Mouse (Mus musculus) layer of hippocampus, postnatal 25 days (tissue): ENCODE results near the gene Nxn. TPM values are rescaled to one million over a fixed set of nuclear protein-coding genes. Genes with fewer than 3 reads are reported as not detected.

Experiments
- DNase-seq, 2 experiments: peaks; one replicate each; pipeline ENCODE4 v3.0.0; 2022; ENCODE audit warnings: mixed read lengths in 2 of 2, low spot score in 1 of 2; ENCODE audit errors: extremely low spot score in 1 of 2
- total RNA-seq, 2 experiments: library from RNA; stranded (reverse); gene quantifications; 2 replicates each; pipeline ENCODE4 v1.2.3; 2021

Gene Nxn
- total RNA-seq, 2 experiments from 2014 or later: 8.9 to 12.4 TPM

DNA sequence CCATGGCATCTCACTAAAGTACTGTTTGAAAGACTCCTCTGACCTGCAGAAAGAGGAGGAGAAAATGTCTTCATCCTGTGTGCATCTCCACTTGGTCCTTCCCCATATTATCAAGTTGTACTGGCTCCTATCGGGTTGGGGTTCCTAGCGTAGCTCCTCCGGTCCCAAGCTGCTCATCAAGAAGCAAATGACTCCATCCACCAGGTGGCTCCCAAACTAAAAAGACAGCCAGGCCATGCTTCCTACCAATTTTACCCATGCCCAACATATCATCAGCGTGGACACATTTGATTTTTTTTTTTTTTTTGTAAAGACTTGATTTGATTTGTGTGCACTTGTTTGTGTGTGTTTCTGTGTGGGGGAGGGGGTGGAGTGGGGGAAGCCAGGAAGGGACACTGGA, 126.5 kb downstream of the Nxn start:
- no peak for DNase-seq

DNA sequence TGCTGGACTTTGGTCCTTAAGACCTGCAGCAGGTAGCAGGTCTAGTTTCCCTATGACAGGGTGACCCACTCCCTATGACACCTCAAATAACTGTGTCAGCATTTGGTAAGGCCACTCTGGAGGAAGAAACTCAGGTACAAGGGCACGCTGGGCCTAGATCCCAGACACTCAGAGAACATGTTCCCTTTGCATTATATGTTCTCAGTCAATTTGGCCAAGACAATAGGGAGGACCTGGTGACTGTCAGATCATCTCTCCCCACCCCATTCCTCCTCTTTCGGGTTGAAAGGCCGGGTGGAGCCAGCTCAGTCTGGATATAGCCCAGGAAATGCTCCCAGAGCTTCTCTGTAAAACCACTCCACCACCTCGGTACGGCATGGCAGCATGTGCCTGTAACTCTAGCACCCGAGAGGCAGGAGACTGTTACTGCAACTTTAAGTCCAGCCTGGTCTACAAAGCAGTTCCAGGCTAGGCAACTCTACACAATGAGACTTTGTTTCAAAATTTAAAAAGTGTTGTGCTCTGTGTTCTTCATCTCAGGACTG, 130.3 kb downstream of the Nxn start:
- DNase-seq: no peak

DNA sequence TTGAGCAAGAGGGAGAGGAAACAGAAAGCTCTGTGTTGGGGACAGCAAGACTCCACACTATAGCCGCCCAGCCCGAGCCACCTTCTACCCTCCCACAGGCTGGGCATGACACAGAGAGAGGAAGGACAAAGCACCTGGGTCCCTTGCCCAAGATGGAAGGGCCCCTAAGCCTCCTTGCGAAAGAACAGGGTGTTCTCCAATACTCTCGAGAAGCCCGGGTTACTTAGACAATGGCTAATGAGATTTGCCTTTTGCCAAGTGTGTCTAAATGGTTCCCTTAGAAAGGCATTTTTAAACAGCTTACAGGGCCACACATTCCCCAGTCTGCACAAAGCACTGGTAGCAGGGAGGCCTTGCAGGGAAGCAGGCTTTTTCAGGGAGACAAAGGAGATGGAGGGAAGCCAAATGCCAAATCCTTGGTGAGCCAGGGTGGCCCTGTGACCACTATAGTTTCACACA, 130.9 kb downstream of the Nxn start:
- no peak for DNase-seq

DNA sequence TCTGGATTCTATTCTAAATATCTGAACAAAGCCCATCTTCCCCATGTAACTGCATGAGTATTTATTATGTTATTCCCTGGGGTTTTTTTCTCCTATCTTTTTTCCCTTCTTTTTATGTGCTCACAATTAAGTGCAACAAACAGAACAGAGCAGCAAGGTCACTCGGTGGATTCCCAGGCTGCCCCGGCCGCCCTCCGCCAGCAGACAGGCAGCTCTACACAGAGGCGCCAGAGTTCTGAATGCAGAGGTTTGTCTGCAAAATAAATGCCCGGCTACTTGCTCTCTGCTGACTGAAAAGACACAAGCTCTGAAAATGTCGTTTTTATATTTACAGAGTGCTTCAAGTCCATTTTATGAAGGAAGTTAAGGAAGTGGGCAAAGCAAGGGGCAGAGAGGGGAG, 131.4 kb downstream of the Nxn start:
- DNase-seq: no peak

DNA sequence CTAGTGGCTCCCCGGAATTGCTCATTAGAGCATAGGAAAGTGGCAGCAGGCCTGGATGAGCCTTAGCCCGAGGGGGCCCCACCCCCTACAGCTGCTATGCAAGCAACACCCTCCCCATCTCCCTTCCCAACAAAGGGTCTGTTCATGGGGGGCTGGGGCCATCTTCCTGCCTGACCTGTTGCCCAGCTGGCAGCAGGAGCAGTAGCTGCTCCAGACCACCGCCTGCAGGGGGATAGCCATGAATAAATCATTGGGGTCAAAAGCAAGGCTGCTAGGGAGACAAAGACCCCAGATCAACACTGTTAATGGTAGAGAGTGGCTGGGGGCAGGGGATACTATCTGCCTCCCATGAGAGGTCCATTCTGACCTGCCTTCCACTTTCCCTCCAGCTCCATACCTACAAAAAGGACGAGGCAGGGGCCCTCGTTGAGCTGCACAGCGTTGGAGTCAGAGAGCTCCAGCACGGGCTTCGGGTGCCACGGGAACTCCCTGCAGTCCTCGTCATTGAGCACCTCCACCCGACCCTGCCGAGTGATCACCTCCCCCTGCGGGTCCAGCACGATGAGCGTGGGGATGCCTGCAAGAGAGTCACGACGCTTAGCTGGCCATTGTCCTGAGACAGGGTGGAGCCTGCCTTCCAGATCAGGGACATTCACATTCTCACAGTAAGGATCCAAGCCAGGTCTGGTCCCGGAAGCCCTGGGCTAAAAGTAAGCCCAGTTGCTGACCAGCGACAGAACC, 136.2 kb downstream of the Nxn start:
- no peak for DNase-seq

DNA sequence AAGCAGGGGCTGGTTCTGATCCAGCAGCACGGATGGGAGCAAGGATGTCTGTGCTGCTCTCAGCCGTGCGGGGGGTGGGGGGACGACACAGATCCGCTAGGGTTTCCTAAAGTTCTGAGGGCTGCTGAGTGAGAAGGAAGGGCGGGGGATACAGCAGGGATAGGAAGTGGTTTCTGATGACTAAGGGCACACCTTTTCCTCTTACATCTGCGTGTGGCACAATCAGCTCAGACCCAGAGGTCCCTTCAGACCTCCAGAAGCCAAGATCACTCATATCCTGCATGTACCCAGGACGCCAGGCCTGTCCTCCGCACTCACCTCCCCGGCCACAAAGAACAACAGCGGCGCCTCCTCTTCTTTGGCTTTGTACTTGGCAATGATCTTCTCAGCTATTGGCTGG, 137.7 kb downstream of the Nxn start:
- no peak for DNase-seq

DNA sequence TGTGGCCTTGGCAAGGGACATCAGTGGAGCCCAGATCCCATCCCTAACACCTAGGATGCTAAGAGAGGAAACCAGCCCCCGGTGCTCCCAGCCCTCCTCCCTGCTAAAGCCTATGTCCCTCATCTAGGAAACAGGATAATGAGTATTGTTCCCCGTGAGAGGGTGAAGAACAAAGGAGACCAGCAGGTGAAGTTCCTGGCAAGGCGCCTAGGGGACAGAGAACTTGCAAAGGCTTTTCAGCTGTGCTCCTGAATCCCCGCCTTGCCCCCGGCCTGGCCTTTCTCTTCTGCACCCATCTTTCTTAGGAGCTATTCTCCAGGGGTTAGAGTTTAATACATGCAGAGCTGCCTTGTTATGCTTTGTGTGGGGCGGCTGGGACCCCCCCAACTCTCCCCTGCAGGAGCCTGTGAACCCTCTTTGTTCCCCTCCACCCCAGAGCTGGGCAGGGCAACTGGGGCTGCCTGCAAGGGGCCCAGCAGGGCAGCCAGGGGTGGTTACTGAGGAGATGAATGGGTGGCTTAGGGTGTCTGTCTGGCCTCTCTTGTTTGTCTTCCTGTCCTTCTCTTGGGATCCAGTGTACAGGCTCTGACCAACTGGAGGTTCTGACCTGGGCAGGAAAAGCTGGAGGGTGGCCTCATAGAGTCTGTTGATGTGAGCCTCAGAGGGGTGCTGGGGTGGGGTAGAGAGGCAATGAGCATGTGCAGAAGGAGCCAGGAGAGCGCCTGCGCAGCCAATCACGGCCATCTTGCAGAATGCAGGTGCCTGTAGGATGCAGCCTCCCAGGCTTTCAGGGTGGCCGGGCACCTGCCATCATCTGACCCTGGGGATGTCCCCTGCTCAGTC, 138.5 kb downstream of the Nxn start:
- no peak for DNase-seq

DNA sequence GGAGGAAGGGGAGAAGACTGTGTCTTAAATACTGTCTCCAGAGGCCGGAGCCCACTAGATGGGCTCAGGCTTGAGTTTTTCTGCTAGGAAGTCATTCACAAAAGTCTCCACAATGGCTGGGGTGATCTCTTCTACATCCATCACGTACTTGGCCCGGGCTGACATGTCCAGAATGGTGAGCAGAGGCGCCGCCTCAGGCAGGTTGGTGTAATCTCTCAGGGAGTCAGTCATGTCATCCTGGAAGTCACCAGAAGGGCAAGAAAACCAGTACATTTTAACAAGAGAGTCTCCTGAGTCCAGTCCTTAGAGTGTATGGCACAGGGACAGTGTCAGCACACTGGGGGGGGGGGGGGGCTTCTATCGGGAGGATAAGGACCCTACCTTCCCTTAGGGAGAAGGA, 140.4 kb downstream of the Nxn start:
- no peak for DNase-seq

DNA sequence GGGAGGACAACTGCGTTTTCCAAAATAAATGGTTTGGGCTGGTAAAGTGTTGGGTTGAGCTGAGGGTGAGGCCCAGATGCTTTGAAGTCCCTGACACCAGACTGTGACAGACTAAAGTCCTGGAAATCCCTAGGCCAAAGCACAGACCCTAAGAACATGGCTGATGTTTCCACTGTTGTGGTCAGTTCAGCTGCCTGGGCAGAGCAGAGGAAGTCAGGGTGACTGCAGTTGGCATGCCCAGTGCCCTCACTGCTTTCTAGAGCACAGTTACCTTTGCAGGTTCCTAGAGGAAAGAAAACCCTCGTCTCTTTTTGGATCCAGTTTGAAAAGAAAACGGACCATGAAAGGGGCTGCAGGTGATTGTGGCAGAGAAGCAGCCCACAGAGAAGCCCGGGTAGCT, 141.6 kb downstream of the Nxn start:
- no peak for DNase-seq

DNA sequence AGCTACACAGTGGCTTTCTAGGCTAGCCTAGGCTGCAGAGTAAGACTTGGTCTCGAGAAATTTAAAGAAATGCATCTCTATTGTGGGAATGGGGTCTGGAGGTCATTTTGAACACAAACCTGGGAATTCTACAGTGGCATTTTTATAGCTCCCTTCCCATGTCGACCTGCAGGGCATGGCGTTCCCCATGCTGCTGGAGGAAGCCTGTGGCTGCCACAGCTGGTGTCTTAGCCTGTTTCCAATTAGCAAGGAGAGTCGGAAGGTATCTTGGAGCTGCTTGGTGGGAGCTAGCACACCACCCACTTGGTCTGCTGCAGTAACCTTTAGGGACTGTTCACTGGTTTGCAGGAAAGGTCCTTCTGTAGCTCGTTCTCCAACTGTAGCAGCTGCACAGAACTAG, 142.8 kb downstream of the Nxn start:
- DNase-seq: no peak

DNA sequence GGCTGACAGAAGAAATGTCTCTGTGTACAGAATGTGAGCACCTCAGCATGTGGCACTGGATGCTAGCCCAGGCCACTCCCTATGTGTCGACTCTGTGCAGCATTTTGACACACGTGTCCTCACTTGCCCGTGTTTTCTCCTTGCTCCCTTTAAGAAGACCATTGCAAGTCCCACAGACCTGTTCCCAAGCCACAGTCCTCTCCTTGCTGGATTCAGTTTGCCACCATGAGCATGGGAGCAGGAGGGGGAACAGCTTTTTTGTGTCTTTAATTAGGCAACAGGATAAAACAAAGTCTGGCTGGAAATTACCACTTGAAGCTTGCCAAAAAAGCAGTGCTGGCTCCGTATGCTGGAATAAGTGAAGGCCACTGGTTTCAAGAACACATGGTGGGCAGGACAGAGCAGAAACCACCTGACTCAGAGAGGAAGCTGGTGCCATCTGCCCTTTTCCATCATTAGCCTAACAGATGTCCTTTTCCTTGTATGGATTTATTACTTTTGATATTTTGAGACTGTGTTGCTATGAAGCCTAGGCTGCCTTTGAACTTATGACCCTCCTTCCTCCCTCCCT, 143.4 kb downstream of the Nxn start:
- no peak for DNase-seq

DNA sequence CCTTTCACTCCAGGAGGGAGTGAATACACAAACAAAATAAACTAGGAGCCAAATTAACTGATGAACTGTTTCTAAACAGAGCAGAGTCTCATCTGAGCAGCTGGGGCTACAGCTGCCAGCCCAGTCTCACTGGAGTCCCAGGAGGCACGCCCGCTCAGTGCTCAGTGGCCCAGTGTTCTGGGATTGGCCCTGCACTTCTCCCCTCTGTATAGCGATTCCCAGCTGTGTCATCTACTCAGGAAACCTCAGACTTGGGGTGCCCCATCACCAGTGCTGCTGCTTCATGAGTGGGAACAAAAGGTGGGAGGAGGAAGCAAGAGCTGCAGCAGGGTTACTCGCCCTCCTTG, 145.0 kb downstream of the Nxn start:
- DNase-seq: no peak

DNA sequence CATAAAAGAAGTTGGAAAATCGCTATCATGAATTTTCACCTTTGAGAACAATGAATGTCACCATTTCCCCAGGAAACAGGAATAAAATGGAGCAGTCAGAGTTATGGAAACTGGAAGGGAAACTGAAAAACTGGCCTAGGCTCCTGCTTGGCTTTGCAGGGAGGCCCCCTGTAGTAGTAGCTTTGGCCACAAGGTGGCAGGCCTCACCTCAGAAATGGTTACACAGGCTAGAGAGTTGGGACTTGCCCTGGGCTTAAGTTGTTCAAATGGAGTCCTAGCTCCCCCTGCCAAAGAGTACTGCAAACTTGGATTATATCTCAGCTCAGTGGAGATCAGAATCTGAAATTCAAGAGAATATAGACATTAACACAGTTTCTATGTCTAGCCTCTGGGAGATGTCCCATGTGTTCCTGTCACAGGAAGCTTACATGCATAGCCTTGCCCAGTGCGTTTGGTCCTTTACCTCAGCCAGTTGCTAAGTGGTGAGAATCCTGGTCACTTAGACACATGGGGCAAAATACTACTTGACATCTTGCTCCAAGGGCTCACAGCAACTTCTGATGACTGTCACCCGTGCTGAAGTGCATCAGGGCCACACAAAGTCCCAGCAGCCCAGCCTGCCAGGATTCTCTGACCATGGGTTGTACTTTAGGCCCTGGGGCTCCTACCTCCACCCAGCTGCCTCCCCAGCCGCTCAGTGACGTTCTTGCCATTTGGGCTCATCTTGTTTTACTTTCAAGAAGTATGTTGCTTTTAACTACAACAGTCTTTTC, 145.6 kb downstream of the Nxn start:
- DNase-seq: peak; percentile 76 to 93

DNA sequence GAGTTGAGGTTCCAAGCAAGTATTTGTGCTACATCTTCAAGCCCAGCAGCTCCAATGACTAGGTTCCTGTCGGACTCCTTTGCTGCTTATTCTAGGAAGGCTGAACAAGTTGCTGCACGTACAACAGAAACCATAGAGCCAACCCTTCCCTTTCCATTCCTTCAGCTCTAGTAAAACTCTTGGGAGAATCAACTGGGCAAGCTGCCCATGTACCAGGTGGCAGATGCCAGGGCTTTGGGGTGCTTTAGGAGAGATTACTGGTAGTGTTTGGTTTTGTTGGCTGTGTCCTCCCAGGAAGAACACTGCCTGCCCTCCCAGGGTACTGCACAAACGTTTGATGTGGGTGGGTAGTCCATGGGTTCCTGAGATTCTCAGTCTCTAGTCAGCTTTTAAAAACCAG, 146.9 kb downstream of the Nxn start:
- no peak for DNase-seq

DNA sequence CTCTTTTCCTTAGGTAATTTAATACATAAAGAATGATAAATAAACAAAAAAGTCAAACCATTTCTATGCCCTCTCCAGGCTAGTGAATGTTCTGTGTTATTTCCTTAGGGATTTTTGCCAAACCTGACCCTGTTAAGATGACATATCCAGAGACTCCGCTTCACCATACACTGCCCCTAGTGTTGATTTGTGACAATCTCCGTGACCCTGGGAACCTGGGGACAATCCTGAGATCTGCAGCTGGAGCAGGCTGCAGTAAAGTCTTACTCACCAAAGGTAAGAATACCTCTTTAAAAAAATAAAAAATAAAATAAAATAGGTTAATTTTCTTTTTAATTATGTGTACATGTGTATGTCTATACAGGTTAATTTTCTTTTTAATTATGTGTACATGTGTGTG, 151.7 kb downstream of the Nxn start:
- DNase-seq: no peak

DNA sequence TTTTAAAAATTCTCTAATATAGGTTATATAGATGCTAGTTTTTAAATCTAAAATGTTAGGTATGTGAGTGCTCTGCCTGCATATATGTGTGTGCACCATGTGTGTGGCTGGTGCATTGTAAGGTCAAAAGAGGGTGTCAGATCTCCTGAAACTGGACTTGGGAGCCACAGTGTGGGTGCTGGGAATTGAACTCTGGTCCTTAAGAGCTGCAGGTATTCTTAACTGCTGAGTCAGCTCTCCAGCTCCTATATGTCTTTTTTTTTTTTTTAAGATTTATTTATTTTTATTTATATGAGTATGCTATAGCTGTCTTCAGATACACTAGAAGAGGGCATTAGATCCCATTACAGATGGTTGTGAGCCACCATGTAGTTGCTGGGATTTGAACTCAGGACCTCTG, 152.5 kb downstream of the Nxn start:
- no peak for DNase-seq

DNA sequence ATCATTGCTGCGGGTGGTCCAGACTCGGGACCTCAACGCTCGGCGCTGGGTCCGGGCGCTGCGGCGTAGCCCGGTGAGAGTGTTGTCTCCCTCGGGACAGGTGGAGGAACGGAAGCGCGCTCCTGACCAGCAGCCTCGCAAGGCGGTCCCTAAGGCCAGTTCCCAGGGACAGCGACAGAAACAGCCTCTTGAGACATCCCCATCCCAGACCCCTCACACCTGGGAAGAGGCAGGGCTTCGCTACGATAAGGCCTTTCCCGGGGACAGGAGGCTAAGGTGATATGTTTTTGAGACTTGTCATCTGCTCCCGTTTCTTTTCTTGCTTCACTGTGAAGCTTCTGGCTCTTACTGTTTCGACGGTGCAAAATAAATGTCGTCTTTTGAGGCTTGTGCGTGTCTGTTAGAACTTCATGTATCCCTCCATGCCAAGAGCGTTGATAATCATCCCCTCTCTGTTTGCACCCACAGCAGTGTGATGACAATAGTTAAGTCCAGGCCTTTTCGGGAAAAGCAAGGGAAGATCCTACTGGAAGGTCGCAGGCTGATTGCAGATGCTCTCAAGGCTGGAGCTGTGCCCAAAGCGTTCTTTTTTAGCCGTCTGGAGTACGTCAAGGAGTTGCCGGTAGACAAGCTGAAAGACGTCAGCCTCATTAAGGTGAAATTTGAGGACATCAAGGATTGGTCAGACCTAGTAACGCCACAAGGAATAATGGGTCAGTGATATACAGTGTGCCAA, 155.0 kb downstream of the Nxn start:
- no peak for DNase-seq

DNA sequence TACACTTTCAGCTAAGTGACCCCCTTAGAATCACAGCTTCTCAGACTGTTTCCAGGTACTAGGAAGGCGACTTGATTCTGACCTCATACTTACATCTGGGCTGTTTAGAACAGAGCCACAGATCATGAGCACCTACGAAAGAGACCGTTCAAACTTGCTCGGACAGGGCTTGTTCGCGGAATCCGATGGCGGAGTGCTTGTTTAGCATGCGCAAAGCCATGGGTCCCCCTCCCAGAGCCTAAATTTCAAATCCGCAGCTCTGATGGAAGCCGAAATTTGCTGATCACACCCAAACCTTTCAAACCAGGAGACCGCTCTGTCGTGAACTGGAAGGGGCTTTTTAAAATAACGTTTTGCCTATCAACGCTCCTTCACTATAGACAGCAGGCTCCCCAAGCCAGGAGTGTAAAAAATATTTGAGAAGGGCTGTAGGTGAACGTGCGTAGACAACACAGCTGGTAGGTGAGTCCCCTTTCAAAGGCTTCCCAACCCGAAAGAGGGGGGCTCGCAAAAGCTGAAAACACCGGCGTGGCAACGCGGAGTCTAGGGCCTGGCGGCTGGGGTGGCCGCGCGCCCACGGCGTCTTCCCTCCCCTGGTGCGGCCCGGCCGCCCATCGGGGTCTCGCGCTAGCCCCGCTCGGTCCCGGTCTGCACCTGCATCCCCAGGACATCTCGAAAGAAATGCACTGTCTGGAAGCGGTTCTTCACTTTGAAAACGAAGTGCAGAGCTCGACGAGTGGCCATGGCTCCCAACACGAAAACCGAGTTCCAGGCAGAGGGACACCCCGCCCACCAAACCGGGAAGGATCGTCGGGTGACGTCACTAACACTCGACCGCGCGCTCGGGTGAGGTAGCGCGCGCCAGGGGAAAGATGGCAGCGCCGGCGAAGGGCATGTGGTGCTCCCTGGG, 155.8 kb downstream of the Nxn start, which contains the start of the genes Mrm3 and Glod4:
TSS of gene Mrm3 (plus strand) at position 815 of the 910 bp plus-strand sequence.
TSS of gene Glod4 (minus strand) at position 825 of the 910 bp plus-strand sequence.
- peak; percentile 93 for DNase-seq

DNA sequence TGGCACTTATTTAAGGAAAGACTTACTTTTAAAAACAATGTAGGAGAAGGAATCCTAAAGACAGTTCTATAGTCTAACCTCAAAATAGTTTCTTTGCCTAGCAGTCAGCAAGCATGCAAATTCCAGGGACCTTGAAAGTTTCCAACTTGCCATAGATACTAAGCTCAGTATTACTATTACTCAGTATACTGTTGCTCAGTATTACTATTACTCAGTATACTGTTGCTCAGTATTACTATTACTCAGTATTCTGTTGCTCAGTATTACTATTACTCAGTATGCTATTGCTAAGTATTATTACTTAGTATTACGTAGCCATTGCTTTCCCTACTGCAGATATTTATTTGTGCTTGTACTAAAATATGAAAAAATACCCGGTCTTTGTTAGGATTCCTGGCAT, 159.2 kb downstream of the Nxn start:
- no peak for DNase-seq
